Mouse (Mus musculus) right cerebral cortex, postnatal 36 days (tissue): ENCODE results near the gene Fxn.
A peak's percentile ranks its signal among the peaks of the same experiment; 100 is the strongest.
"Not testable (repeated sequence)": the region's sequence is repeated elsewhere in the genome, so short reads cannot be mapped to it uniquely, and the experiment has no call there.

Experiments used
- DNase-seq, 2 experiments: peaks; one replicate each; pipeline ENCODE4 v3.0.0; 2022; ENCODE audit warnings: low spot score in 2 of 2, mixed read lengths in 1 of 2

The Fxn gene

DNA sequence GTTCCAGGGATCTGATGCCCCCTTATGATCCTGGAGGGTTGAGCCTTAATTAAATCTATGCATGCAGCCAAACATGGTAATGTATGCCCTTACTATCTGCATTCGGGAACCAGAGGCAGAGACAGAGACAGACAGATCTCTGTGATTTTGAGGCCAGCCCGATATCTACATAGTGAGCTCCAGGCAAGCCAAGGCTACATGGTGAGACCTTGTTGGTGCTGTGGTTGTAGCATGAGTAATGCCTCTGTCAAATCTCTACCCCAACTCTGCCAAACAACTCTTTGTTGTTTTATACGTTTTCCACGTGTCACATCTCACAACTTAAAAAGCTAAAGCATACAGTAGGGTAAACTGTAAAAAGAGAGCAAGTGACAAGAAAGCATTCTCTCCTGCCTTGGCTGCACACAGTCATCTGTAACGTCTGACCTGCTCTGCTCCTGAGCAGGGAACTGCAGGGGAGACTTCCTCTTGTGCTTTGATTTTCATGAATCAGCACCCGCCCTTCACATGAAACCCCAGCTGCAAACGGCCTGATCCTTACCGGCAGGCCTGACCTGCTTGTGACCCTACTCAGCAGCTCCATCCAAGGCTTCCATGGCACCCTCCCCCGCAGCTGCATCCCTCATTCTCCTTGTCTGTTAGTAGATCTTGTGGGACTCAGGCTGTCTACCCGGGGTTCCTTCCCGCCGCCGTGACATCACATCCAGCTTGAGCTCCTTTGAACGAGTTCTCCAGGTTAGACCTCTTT is 38.4 kb downstream of the Fxn start:
- no peak for DNase-seq

DNA sequence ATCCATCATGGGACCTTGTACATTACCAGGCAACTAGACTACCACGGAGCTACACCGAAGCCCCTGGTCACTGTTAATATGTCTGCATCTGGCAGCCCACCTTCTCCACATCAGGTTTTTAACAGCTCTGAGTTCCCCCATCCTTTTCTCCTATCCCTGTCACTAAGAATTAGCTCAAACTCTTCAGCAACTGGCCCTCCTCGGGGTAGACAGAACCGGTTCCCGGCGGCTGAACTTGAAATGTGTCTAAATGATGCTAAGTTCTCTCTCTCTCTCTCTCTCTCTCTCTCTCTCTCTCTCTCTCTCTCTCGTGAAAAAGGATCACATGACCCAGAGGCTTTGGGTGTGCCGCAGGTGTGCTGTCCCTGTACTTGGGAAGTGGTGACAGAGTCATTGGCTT is 39.1 kb downstream of the Fxn start:
- DNase-seq = no peak

DNA sequence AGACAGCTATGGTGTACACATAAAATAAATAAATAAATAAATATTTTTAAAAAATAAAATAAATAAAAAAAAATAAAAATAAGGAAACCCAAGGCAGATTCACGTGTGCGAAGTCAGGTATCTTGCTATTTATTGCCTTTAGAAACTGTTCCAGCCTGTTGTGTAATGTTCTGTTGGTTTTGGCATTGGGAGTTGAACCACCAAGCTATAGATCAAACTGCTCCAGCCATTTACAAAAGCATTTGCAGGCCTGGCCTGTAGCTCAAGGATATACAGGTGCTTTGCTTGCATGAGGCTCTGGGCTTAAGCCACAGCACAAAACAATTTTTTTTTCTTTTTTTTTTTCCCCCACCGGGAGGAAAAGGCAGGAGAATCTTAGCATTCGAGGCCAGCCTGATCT is 42.4 kb downstream of the Fxn start:
- DNase-seq = no peak

DNA sequence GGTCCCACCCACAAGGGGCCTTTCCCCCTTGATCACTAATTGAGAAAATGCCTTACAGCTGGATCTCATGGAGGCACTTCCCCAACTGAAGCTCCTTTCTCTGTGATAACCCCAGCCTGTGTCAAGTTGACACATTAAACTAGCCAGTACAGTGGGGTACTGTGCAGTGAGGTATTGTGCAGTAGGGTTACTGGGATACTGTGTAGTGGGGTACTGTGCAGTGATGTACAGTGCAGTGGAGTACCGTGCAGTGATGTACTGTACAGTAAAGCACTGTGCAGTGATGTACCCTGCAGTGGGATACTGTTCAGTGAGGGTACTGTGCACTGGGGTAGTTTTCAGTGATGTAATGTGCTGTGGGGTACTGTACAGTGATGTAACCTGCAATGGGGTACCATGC is 48.0 kb downstream of the Fxn start:
- not testable (repeated sequence) for DNase-seq

DNA sequence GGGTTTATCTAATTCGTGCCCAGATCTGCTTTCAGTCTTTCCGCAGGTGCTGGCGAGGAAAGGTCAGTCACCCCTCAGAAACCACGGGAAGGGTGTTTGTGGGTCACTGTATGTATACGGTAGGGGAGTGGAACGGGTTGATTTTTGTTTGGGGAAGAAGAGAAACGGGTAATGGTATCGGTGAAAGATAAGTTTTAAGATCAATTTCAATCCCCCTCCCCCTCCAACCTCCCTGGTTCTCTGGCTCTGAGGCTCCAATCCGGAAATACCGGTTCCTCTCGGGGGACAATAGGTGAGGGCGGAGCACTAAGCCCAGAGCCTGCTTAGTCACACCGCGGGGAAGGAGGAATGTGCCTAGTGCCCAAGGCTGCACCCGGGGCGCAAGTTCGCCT is 55.1 kb downstream of the Fxn start:
- DNase-seq = no peak

DNA sequence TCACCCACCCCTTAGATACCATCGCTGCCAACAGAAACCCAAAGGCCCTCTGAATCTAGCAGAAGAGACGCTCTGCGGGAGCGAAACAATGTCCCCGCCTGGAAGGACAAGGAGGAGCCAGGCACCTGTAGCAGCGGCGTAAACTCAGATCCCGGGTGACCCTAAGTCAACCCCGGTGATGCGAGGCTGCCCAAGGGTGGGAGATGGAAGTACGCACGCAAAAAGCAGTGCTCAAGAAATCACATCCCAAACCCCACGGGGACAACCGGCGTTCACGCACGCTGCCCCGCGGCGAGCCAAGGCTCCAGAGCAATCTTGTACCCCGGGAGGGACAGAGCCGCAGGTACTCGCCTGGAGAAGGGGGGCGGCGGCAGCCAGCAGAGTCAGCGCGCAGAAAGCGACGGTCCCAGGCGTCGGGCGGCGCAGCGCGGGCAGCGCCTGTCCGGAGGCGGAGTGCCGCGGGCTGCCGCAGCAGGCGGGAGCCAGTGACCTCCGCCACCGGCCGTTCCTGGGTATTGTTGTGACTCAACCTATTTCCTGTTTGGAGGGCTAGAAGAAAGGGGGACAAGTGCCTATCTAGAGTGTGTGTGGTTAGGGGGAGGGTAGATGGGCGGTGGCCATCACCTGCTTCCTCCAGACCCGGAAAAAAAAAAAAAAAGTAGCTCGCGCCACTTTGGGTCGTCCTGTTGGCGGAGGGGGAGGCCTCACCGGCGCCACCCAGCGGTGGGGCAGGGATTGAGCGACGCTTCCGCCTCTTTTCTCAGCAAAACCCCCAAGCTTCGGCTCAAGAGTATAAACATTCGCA is 55.7 kb downstream of the Fxn start, which contains the start of gene Tjp2:
Tjp2 (minus strand) TSS at position 531 of the 805 bp plus-strand sequence.
- no peak for DNase-seq

DNA sequence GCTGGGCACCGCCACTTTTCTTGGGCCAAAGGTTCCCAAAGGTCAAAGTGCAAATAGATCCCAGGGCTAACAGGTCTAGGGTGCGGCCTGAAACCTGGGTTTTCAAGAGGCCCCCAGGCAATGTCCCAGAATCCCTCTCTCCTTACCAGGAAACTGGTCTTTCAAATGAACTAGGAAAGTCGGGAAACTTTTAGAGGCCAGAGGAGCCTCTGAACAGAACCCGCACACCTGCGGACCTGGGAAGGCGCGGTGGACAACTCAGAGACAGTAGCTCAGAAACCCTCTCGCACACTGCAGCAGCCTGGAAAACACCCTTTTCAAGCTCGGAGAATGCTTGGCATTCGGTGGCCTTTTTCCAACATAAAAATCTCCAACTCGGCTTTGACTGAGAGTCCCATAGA is 56.6 kb downstream of the Fxn start:
- DNase-seq = peak in 1 of 2 experiments; percentile 3

DNA sequence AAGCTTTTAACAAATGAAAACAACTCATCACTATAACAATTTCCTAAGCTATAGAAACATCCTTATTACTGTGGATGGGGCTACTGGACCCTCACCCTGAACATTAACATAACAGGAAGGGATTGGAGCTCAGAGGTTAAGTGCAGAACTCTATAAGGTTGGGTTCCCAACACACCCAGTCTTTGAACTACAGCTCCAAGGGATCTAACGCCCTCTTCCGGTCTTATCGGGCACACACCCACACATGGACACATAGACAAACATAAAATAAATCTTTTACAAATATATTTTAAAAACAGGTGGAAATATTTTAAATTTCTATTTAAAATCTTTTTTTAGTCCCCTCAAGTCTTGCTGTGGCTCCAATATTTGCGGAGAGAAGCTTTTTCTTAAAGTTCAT is 59.0 kb downstream of the Fxn start:
- DNase-seq = no peak

DNA sequence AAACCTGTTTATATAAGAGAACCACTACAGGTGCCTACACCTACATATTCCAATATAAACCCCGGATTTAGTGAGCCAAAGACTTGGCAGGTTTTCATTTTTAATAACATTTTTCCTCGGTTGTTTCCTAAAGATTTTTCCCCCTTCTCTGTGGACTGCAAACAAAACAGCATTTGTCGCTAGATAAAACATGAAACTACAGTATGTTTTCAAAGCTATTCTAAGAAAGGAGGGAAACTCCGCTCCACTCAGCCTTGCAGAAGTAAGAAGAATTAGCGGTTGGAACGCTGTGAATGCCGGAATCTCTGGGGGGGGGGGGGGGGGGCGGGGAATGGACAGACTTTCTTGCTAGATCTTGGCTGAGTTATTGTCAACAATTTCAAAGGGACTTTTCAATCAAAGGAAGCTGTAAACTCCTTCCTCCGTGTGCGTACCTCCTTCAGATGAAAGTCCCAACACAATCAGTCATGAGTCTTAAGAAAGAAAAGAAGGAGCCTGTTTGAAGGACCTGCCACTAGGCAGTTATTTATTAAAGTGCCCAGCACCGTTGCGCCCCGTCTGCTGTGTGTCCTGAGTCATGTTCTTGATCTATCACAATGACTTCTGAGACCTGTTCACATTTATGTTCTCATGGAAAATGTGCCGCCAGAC is 59.5 kb downstream of the Fxn start:
- DNase-seq = no peak

DNA sequence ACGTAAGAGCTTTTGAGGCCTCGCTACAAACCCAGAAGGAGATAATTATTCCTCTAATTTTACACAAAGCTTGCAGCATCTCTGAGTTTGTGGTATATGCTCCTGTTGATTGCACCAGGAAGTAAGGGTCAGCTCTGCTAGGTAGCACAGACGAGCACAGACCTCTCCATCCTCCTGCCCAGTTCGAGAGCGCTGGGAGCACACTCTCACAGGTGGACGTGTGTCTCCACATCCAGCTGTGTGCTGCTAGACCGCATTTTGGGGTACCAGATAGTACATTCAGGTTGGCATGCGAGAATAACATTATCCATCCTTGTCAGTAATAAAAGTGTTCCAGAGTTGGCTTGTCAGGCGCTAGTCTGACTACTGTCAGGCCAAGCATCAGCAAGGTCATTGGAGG is 61.4 kb downstream of the Fxn start:
- no peak for DNase-seq

DNA sequence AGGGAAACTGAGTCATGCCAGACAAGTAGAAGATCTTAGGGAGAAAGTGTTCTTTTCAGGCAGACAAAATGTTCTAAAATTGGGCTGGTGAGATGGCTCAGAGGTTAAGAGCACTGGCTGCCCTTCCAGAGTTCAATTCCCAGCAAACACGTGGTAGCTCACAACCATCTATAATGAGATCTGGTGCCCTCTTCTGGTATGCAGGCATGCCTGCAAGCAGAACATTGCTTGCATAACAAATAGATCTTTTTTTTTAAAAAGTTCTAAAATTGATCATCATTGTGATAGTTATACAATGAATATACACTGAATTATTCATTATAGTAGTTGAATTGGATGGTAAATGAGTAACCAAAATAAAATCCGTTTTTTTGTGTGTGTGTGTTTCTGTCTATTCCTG is 62.1 kb downstream of the Fxn start:
- no peak for DNase-seq

DNA sequence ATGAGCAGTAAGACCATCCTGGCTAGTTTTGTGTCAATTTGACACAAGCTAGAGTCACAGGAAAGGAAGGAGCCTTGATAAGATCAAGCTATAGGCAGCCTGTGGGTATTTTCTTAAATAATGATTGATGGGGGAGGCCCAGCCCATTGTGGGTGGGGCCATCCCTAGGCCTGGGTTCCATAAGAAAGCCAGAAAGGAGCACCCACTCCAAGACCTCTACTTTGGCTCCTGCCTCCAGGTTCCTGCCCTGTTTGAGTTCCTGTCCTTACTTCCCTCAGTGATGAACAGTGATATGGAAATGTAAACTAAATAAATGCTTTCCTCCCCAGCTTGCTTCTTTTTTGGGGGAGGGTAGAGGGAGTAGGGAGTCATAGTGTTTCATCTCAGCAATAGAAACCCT is 62.6 kb downstream of the Fxn start:
- DNase-seq = no peak

DNA sequence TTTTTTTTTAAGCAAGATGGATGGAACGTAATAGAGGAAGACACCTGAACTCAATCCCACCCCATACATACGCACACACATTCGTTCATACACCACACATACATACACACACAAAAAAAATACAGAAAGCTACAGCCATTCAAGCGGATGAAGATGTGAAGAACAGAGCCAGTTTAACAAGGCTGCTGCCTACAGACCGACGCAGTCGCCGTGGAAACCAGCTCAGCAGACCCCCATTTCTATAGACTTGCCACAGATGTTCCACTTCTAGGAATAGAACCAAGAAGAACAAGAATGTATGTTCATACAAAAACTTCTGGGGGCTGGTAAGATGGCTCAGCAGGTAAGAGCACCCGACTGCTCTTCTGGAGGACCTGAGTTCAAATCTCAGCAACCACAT is 63.6 kb downstream of the Fxn start:
- DNase-seq = no peak

DNA sequence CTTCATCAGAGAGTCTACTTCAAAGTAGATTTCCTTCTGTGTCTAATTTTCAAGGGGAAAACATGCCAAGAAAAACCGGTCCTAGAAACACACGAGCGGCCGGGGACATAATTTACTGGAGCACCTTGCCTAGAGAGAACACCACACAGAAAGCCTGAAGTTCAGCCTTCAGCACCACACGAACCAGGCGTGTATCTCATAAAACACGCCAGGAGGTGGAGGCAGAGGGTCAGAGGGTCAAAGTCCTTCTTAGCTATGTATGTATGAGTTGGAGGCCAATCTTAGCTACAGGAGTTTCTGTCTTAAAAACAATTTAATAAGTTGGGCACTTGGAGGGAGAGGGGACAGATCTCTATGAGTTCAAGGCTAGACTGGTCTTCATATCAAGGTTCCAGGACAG is 65.5 kb downstream of the Fxn start:
- DNase-seq = no peak

DNA sequence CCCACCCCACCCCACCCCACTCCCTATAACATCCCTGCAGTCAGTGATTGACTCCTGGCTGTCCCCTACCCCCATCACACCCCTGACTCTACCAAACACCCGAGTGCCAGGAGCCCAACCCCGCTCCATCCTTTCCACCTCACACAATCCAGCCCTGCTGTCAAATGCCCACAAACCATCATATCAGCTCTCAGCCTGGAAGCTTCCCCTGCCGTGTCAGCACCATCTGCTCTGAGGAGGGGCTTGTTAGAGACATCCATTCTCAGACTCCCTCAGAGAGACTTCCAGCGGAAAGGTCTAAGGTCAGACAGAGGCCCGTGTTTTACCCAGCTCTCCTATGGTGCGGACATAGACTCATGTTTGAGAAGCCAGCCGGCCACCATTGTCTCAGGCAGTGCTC is 67.1 kb downstream of the Fxn start:
- no peak for DNase-seq

DNA sequence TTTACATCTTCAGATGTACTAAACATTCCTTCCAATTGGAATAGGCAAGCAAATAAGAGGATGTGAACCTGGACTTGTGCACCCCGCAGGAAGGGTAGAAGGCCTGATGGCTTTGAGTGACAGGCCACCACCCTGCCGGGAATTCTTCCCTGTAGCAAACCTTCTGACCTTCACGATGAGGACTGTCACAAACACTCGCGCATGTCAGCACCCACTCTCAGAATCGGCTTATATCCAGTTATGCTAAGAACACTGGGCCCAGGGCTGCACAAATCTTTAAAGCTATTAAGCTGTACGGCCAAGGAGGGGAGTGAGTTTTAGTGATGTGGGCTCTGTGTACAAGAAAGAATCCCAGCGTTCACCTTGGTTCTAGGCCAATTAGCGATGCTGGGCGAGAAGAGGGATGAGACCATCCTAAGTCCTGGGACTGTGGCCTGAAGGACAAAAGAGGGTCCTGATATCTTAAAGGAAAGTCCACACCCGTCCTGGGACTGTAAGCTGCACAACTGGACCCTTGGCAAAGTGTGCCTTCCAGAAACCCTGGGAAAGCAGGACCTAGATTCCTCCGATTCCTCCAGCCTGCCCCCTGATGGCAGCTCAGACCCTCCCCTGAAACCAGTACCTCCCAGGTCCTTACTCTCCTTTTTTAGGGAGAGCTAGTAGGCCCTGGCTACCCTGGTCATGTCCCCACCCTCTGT is 67.7 kb downstream of the Fxn start:
- DNase-seq = no peak
